ENCODE assay signal across 8 mouse cellular contexts in genomic region chr19:30548411-30549043, GRCm38 (mm10). TPM values are rescaled to one million over a fixed set of nuclear protein-coding genes. Genes with fewer than 3 reads are reported as not detected.
DNase-seq lines count a peak whose midpoint lies in the region; ATAC-seq and TF ChIP-seq lines count a peak whose summit lies in the region.

No protein-coding gene starts in this region.

- H3K9ac ChIP-seq in forebrain, postnatal 0 days, result no peak overlapping the region
- H3K9ac ChIP-seq in liver, embryonic 14.5 days (replicated peaks), result no peak overlapping the region

- peak; percentile 32 for ATAC-seq in forebrain, postnatal 0 days
- no peak for ATAC-seq in liver, embryonic 14.5 days (ENCODE audit: insufficient read depth)

- H3K4me2 ChIP-seq in forebrain, postnatal 0 days (ENCODE audit: low read depth), result peak overlapping the region; percentile 61
- H3K4me2 ChIP-seq in liver, embryonic 14.5 days (ENCODE audit: low read depth), result peak overlapping the region; percentile 41; the same call in 1 of the 2 replicates

- DNase-seq in right cerebral cortex, postnatal 25 days, result peak; percentile 10
- DNase-seq in right cerebral cortex, postnatal 14 days, result no peak
- peak; percentile 24 for DNase-seq in forebrain, postnatal 0 days
- DNase-seq in liver, embryonic 14.5 days (ENCODE audit: low read depth in 3 of 3, low spot score in 3 of 3), result no peak
- peak; percentile 27 for DNase-seq in yolk sac, embryonic 10.5 days (ENCODE audit: low spot score)
- no peak for DNase-seq in ovary, postnatal 36 days (ENCODE audit: low spot score)
- no peak for DNase-seq in spleen, adult 12 weeks (ENCODE audit: low spot score)
- DNase-seq in gastrocnemius, postnatal 14 days, result no peak

- TF ChIP-seq CTCF in forebrain, postnatal 0 days (IDR thresholded peaks at IDR 0.05; ENCODE audit: low read depth), result peak; percentile 31
- TF ChIP-seq CTCF in liver, embryonic 14.5 days (IDR thresholded peaks at IDR 0.05; ENCODE audit: low read depth), result no peak

- no peak for TF ChIP-seq EP300 in liver, embryonic 14.5 days (IDR thresholded peaks at IDR 0.05; ENCODE audit: low read depth)

- H3K36me3 ChIP-seq in forebrain, postnatal 0 days (ENCODE audit: insufficient read depth), result no peaks in the 10 kb centered on the region
- H3K36me3 ChIP-seq in liver, embryonic 14.5 days (replicated peaks; ENCODE audit: control insufficient read depth, insufficient read depth, low read depth), result no peaks in the 10 kb centered on the region

- peaks cover 46% of the 10 kb centered on the region for H3K27me3 ChIP-seq in forebrain, postnatal 0 days (ENCODE audit: insufficient read depth, low read length)
- H3K27me3 ChIP-seq in liver, embryonic 14.5 days (ENCODE audit: control insufficient read depth, insufficient read depth, low read length), result peaks cover 39% of the 10 kb centered on the region

- peak overlapping the region; percentile 34 for H3K4me3 ChIP-seq in forebrain, postnatal 0 days (ENCODE audit: low read depth, low read length)
- H3K4me3 ChIP-seq in liver, embryonic 14.5 days (ENCODE audit: insufficient read depth in 1 of 2, low read depth in 2 of 2, low read length in 2 of 2), result no peak overlapping the region

- WGBS in forebrain, postnatal 0 days, result 2% methylated on average over 23 of the region's 23 CpGs
- 2% methylated on average over 23 of the region's 23 CpGs for WGBS in liver, embryonic 14.5 days (ENCODE audit: insufficient replicate concordance)

- H3K27ac ChIP-seq in forebrain, postnatal 0 days (ENCODE audit: low read depth, low read length), result no peak overlapping the region
- H3K27ac ChIP-seq in liver, embryonic 14.5 days, result no peak overlapping the region

- no peaks in the 10 kb centered on the region for H3K9me3 ChIP-seq in forebrain, postnatal 0 days (ENCODE audit: low read length)
- no peaks in the 10 kb centered on the region for H3K9me3 ChIP-seq in liver, embryonic 14.5 days (ENCODE audit: control insufficient read depth, low read length)

- no peaks in the 10 kb centered on the region; the same call in 1 of the 2 replicates for H3K4me1 ChIP-seq in forebrain, postnatal 0 days (ENCODE audit: insufficient read depth)
- H3K4me1 ChIP-seq in liver, embryonic 14.5 days (replicated peaks; ENCODE audit: control insufficient read depth in 2 of 2, insufficient read depth in 2 of 2, low read length in 1 of 2), result no peaks in the 10 kb centered on the region

- intact Hi-C loops in gastrocnemius, postnatal 14 days (cut with DNase I; ENCODE audit: low total_unique reads), result no loop called here

RNA-seq across cellular contexts. Expression of gene Dkk1, which starts 0.9 kb away (rescaled TPM):
- 0.62 TPM in 1 of 2 replicates, not detected in the other for total RNA-seq in forebrain, postnatal 0 days (2014; rRNA removed)
- polyA plus RNA-seq in forebrain, postnatal 0 days (2015; fragmentation: Nextera tagmentation; extraction: Ambion mirVana), result 0.13 and 0.16 TPM in 2 replicates
- polyA plus RNA-seq in liver, embryonic 14.5 days (2012; rRNA removed), result 0.48 and 0.57 TPM in 2 replicates
- polyA plus RNA-seq in liver, embryonic 14.5 days (2014; fragmentation: Nextera tagmentation; extraction: Ambion mirVana), result 0.52 and 0.77 TPM in 2 replicates
- not detected for total RNA-seq in gastrocnemius, postnatal 14 days (2021)

Comparison
In these comparisons a context has a peak if more than half of its experiments do, and no peak if none do; other contexts are left out.
1. DNase-seq: peak in right cerebral cortex, postnatal 25 days (single experiment), forebrain, postnatal 0 days (single experiment) and yolk sac, embryonic 10.5 days (single experiment); none in right cerebral cortex, postnatal 14 days (single experiment), liver, embryonic 14.5 days (0 of 3), ovary, postnatal 36 days (single experiment), spleen, adult 12 weeks (single experiment) and gastrocnemius, postnatal 14 days (single experiment).